Mouse (Mus musculus): ENCODE measurements around the gene Adcy7. TPM values are rescaled to one million over a fixed set of nuclear protein-coding genes. Genes with fewer than 3 reads are reported as not detected.

Adcy7 gene
- total and polyA plus RNA-seq, 2 experiments, result 1.6 to 2.1 TPM

DNA sequence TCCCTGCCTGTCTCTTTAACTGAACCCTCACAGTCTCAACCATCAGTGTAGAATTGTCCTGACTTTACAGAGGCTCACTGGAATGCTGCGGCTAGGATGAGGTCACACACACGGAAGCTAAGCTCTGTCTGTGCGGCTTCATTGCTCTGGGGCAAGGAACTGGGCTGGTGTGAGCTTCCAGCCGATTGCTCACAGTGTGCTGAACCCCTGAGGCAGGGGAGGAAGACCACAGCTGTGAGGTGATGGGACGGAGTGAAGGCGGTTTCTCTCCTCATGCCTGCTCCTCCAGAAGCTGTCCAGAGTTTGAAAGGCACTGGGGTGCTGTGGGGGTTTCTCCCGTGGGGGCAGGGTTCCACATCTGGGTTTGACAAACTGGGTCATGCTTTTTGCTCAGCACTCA is 12.5 kb downstream of the Adcy7 start:
- Histone ChIP-seq H3K79me2 (ENCODE audit: control insufficient read depth, insufficient read depth, low read length) (no peaks in the 10 kb centered on the region), H3K27me3 (ENCODE audit: control insufficient read depth, insufficient read depth, low read length) (no peaks in the 10 kb centered on the region), H3K9ac (ENCODE audit: low read depth, low read length) (no peak overlapping the region), H3K4me1 (ENCODE audit: control insufficient read depth, insufficient read depth, low read length) (no peaks in the 10 kb centered on the region), H3K27ac (replicated peaks; ENCODE audit: insufficient read depth, low read depth, low read length) (no peak overlapping the region), H3K36me3 (ENCODE audit: control insufficient read depth, insufficient read depth, low read length) (no peaks in the 10 kb centered on the region), H3K4me3 (ENCODE audit: insufficient read depth, low read depth, low read length) (no peak overlapping the region)
- TF ChIP-seq CTCF (IDR thresholded peaks at IDR 0.05; ENCODE audit: low read depth, low read length), result no peak
- TF ChIP-seq POLR2A (IDR thresholded peaks at IDR 0.05; ENCODE audit: extremely low read depth, insufficient read depth, low read length), result no peak
- 80% methylated on average over 7 of the region's 7 CpGs for WGBS
- no peak for DNase-seq (ENCODE audit: extremely low read depth, low read depth, low spot score)

DNA sequence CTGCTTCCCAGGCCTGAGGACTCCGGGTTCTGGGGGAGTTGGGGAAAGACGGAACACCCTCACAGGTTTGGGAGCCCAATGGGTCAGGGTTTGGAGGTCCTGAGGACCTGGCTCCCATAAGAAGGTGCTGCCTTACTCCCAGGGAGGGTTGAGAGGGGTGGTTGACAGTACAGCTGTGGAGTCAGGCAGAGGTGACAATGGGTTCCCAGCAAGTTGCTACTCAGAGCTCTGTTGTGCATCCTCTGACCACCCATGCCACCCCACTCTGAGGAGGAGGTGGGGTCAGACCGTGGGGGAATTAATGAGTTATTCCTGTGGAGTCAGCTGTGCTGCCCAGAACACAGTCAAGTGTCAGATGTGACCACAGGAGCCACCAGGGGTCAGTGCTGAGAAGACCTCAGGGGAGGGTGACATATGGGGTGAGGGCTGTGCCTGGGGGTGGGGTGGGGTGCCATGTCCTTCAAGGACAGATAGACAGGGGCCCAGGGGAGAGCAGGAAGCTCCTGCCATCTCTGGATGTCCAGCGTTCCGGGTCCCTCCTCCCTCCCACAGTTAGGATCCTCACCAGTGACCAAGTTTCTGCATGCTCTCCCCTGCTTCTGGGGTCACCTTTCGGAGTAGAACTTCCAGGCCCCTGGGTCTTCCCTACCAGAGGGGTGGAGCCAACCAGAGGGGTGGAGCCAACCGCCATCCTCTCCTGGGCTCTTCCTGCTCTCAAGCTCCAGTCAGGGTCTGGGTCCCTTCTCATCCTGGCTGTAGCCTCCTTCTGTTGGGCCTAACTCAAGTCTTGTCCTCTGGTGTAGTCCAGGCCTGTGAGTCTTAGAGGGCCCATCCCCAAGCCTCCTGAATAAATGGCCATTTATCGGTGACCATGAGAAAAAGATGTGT is 13.5 kb downstream of the Adcy7 start:
- no peak for DNase-seq (ENCODE audit: extremely low read depth, low read depth, low spot score)
- Histone ChIP-seq H3K4me3 (ENCODE audit: insufficient read depth, low read depth, low read length) (no peak overlapping the region), H3K4me1 (ENCODE audit: control insufficient read depth, insufficient read depth, low read length) (no peaks in the 10 kb centered on the region), H3K27ac (replicated peaks; ENCODE audit: insufficient read depth, low read depth, low read length) (no peak overlapping the region), H3K79me2 (ENCODE audit: control insufficient read depth, insufficient read depth, low read length) (no peaks in the 10 kb centered on the region), H3K36me3 (ENCODE audit: control insufficient read depth, insufficient read depth, low read length) (no peaks in the 10 kb centered on the region), H3K27me3 (ENCODE audit: control insufficient read depth, insufficient read depth, low read length) (no peaks in the 10 kb centered on the region), H3K9ac (ENCODE audit: low read depth, low read length) (no peak overlapping the region)
- 86% methylated on average over 8 of the region's 8 CpGs for WGBS
- TF ChIP-seq CTCF (IDR thresholded peaks at IDR 0.05; ENCODE audit: low read depth, low read length) (no peak), POLR2A (IDR thresholded peaks at IDR 0.05; ENCODE audit: extremely low read depth, insufficient read depth, low read length) (no peak)

DNA sequence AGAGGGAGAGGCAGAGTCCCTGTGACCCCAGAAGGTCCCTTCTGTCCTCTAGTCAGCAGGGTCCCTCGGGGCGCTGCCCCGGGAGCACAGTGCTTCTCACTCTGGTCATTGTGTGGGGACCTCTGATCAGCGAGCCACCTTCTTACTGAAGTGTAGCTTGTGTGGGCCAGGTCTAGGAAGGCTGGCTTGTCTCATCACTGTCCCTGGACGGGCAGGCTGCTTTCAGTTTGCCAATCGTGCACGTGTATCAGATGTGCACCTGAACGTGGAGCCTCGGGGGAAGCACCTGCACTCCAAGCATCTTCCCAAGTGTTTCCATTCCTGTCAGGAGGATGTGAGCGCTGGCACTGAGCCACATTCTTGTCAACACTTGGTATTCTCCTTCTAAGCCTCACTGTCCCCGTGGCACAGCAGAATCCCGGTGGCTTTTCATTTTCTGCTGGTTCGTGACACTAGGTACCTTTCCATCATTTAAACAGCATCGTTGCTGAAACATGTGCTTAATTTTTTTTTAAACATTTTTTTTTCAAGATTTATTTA is 14.3 kb downstream of the Adcy7 start:
- Histone ChIP-seq H3K36me3 (ENCODE audit: control insufficient read depth, insufficient read depth, low read length) (no peaks in the 10 kb centered on the region), H3K27ac (replicated peaks; ENCODE audit: insufficient read depth, low read depth, low read length) (no peak overlapping the region), H3K4me1 (ENCODE audit: control insufficient read depth, insufficient read depth, low read length) (no peaks in the 10 kb centered on the region), H3K4me3 (ENCODE audit: insufficient read depth, low read depth, low read length) (no peak overlapping the region), H3K27me3 (ENCODE audit: control insufficient read depth, insufficient read depth, low read length) (no peaks in the 10 kb centered on the region), H3K79me2 (ENCODE audit: control insufficient read depth, insufficient read depth, low read length) (no peaks in the 10 kb centered on the region), H3K9ac (ENCODE audit: low read depth, low read length) (no peak overlapping the region)
- WGBS, result 87% methylated on average over 14 of the region's 14 CpGs
- no peak for TF ChIP-seq POLR2A (IDR thresholded peaks at IDR 0.05; ENCODE audit: extremely low read depth, insufficient read depth, low read length)
- TF ChIP-seq CTCF (IDR thresholded peaks at IDR 0.05; ENCODE audit: low read depth, low read length), result no peak
- no peak for DNase-seq (ENCODE audit: extremely low read depth, low read depth, low spot score)

DNA sequence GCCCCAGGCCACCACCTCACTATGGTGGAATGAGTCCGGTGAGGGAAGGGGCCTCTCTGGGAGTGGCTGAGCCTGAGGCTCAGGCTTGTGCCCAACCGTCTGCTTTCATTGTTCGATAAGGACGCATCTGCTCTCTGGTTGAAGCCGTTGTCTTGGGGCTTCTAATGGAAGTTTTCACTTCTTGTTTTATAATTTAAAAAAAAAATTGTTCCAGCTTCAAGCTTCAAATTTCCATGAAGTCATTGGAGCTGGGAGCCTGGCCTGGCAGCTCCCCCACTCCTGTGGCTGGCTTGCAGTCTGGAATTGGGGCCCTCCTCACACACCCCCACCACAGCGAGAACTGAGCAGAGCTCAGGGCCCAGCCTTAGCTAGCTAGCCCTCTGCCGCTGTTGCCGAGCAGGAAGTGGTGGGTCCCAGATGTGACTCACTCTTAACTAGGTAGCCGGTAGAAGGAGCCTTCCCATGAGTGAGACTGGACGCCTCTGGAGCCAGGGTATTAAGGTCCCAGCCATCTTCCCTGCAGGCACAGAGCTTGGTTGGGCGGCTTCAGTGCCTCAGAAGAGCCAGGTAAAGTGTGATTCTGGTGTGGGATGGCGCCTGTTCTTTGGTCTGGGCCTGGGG is 16.5 kb downstream of the Adcy7 start:
- 88% methylated on average over 12 of the region's 12 CpGs for WGBS
- no peak for DNase-seq (ENCODE audit: extremely low read depth, low read depth, low spot score)
- H3K4me3 ChIP-seq (ENCODE audit: insufficient read depth, low read depth, low read length), result no peak overlapping the region
- no peaks in the 10 kb centered on the region for H3K4me1 ChIP-seq (ENCODE audit: control insufficient read depth, insufficient read depth, low read length)
- TF ChIP-seq POLR2A (IDR thresholded peaks at IDR 0.05; ENCODE audit: extremely low read depth, insufficient read depth, low read length) (no peak), CTCF (IDR thresholded peaks at IDR 0.05; ENCODE audit: low read depth, low read length) (no peak)
- H3K79me2 ChIP-seq (ENCODE audit: control insufficient read depth, insufficient read depth, low read length), result no peaks in the 10 kb centered on the region
- H3K9ac ChIP-seq (ENCODE audit: low read depth, low read length), result peak overlapping the region; percentile 34; the same call in 1 of the 2 replicates
- H3K27me3 ChIP-seq (ENCODE audit: control insufficient read depth, insufficient read depth, low read length), result no peaks in the 10 kb centered on the region
- H3K36me3 ChIP-seq (ENCODE audit: control insufficient read depth, insufficient read depth, low read length), result no peaks in the 10 kb centered on the region
- peak overlapping the region; percentile 37 for H3K27ac ChIP-seq (replicated peaks; ENCODE audit: insufficient read depth, low read depth, low read length)

DNA sequence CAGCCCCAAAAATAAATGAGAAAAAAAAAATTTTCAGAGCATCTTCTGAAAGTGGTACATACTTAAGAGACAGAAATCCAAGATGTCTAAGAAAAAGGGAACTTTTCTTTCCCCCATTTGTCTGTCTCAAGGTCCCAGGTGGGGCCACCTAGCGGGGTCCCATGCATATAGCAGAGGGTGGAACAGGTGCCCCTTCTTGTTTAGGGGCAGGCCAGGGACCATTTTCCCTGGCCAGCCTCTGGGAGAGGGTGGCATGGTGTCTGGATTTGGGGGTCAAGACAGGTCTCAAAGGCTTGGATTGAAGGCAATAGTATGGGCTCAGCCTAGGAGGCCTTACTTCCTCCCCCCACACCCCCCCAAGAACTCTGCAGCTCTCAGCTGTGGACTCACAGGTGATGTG is 17.7 kb downstream of the Adcy7 start:
- TF ChIP-seq CTCF (IDR thresholded peaks at IDR 0.05; ENCODE audit: low read depth, low read length) (no peak), POLR2A (IDR thresholded peaks at IDR 0.05; ENCODE audit: extremely low read depth, insufficient read depth, low read length) (no peak)
- no peak overlapping the region for H3K27ac ChIP-seq (replicated peaks; ENCODE audit: insufficient read depth, low read depth, low read length)

More for the DNA sequence above, 17.7 kb downstream of the Adcy7 start:
- H3K36me3 ChIP-seq (ENCODE audit: control insufficient read depth, insufficient read depth, low read length), result no peaks in the 10 kb centered on the region
- no peak overlapping the region for H3K4me3 ChIP-seq (ENCODE audit: insufficient read depth, low read depth, low read length)
- no peak overlapping the region for H3K9ac ChIP-seq (ENCODE audit: low read depth, low read length)
- DNase-seq (ENCODE audit: extremely low read depth, low read depth, low spot score), result no peak
- no peaks in the 10 kb centered on the region for H3K4me1 ChIP-seq (ENCODE audit: control insufficient read depth, insufficient read depth, low read length)
- 82% methylated on average over 1 of the region's 1 CpGs for WGBS
- H3K79me2 ChIP-seq (ENCODE audit: control insufficient read depth, insufficient read depth, low read length), result no peaks in the 10 kb centered on the region
- H3K27me3 ChIP-seq (ENCODE audit: control insufficient read depth, insufficient read depth, low read length), result no peaks in the 10 kb centered on the region
